Mouse (Mus musculus): ENCODE results near the gene Sec24c. TPM values are rescaled to one million over a fixed set of nuclear protein-coding genes. Genes with fewer than 3 reads are reported as not detected.

Gene Sec24c
- polyA plus RNA-seq, 1 experiment from 2014 or later, result 96.7 TPM

DNA sequence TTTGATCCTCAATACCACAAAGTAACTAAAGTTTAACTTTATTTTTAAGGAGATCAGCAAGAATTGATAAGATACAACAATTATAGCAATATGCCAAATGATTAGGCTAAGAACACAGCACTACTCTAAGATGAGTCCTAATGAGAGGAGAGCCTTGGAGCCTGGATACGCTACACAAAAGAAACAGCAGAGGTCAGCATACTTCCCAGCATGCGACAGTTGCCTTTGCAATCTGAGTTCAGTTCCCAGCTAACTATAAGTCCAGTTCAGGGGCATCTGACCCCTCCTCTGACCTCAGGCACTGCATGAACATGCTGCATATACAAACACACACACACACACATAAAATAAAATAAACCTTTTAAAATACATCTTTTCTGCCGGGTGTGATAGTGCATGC, 28.6 kb upstream of the Sec24c start:
- H3K4me2 ChIP-seq (replicated peaks), result no peak overlapping the region
- 39% methylated on average over 3 of the region's 3 CpGs for WGBS

DNA sequence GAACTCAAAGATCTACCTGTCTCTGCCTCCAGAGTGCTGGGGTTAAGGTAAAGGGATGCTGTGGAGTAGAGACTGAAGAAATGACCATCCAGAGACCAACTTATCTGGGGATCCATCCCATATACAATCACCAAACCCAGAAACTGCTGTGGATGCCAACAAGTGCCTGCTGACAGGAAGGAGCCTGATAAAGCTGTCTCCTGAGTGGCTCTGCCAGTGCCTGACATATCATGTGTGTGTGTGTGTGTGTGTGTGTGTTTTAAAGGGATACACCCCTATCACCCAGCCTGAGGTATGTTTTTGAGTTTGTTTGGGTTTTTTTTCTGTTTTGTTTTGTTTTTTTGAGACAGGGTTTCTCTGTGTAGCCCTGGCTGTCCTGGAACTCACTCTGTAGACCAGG, 27.7 kb upstream of the Sec24c start:
- Histone ChIP-seq H3K27me3 (no peaks in the 10 kb centered on the region), H3K4me2 (replicated peaks) (no peak overlapping the region), H3K4me1 (replicated peaks) (peaks cover 8% of the 10 kb centered on the region), H3K9me3 (no peaks in the 10 kb centered on the region), H3K9ac (replicated peaks) (no peak overlapping the region), H3K27ac (no peak overlapping the region), H3K4me3 (replicated peaks) (no peak overlapping the region), H3K36me3 (no peaks in the 10 kb centered on the region)
- ATAC-seq, result no peak

More for the DNA sequence above, 28.6 kb upstream of the Sec24c start:
- Histone ChIP-seq H3K4me1 (replicated peaks) (peaks cover 8% of the 10 kb centered on the region), H3K4me3 (replicated peaks) (no peak overlapping the region), H3K27ac (no peak overlapping the region), H3K9ac (replicated peaks) (no peak overlapping the region), H3K27me3 (no peaks in the 10 kb centered on the region), H3K36me3 (no peaks in the 10 kb centered on the region), H3K9me3 (no peaks in the 10 kb centered on the region)
- ATAC-seq, result no peak

- H3K27ac ChIP-seq, result no peak overlapping the region
- no peaks in the 10 kb centered on the region for H3K9me3 ChIP-seq
- no peaks in the 10 kb centered on the region for H3K27me3 ChIP-seq
- ATAC-seq, result no peak
- no peak overlapping the region for H3K4me2 ChIP-seq (replicated peaks)
- H3K4me1 ChIP-seq (replicated peaks), result no peaks in the 10 kb centered on the region
- 68% methylated on average over 2 of the region's 2 CpGs for WGBS
- no peak overlapping the region for H3K4me3 ChIP-seq (replicated peaks)
- no peak overlapping the region for H3K9ac ChIP-seq (replicated peaks)
- no peaks in the 10 kb centered on the region for H3K36me3 ChIP-seq
Observed at GRCm38 (mm10) chr14:20651000-20651399, 23.1 kb upstream of the Sec24c start.

DNA sequence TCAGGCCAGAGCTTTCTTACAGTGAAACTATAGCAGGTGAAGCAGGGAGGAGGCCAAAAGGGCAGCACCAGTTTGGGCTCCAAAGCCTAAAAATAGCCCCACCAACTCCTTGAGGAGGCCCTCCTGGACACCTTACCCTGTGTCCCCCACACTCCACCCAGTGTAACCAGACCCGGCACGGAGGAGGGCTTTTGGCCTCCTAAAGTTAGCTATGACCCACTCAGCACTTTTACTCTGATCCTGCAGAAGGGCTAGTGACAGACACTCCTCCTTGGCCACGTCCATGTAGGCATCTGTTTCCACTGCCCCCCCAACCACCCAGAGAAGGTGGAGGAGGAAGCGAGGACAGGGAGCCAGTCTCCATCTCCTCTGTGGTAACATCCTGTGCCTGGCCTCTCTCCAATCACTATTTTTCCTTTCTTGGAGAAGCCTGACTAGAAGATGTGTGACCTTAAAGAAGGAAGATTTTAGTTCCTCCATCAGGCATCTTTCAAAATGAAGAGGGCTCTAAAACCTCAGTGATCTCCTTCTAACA, 22.3 kb upstream of the Sec24c start:
- Histone ChIP-seq H3K27me3 (no peaks in the 10 kb centered on the region), H3K36me3 (no peaks in the 10 kb centered on the region), H3K9me3 (no peaks in the 10 kb centered on the region), H3K4me2 (replicated peaks) (no peak overlapping the region), H3K9ac (replicated peaks) (no peak overlapping the region), H3K27ac (no peak overlapping the region), H3K4me3 (replicated peaks) (no peak overlapping the region), H3K4me1 (replicated peaks) (no peaks in the 10 kb centered on the region)
- no peak for ATAC-seq
- WGBS, result 65% methylated on average over 4 of the region's 4 CpGs

GRCm38 (mm10) chr14:20654690-20655421, 19.3 kb upstream of the Sec24c start:
- no peak overlapping the region for H3K9ac ChIP-seq (replicated peaks)
- no peaks in the 10 kb centered on the region for H3K4me1 ChIP-seq (replicated peaks)
- H3K9me3 ChIP-seq, result no peaks in the 10 kb centered on the region
- no peaks in the 10 kb centered on the region for H3K36me3 ChIP-seq
- H3K4me2 ChIP-seq (replicated peaks), result no peak overlapping the region
- no peak overlapping the region for H3K4me3 ChIP-seq (replicated peaks)
- no peak for ATAC-seq
- no peak overlapping the region for H3K27ac ChIP-seq
- 81% methylated on average over 9 of the region's 9 CpGs for whole genome bisulfite sequencing
- 0 out of 2 replicates have a peak, but pooled peaks cover 2% of the 10 kb centered on the region for H3K27me3 ChIP-seq

GRCm38 (mm10) chr14:20655731-20656130, 18.4 kb upstream of the Sec24c start:
- H3K9ac ChIP-seq (replicated peaks), result no peak overlapping the region
- H3K4me3 ChIP-seq (replicated peaks), result no peak overlapping the region
- 0 out of 2 replicates have a peak, but pooled peaks cover 5% of the 10 kb centered on the region for H3K27me3 ChIP-seq
- H3K4me2 ChIP-seq (replicated peaks), result no peak overlapping the region
- no peak for ATAC-seq
- no peak overlapping the region for H3K27ac ChIP-seq
- H3K36me3 ChIP-seq, result no peaks in the 10 kb centered on the region
- no peaks in the 10 kb centered on the region for H3K9me3 ChIP-seq
- H3K4me1 ChIP-seq (replicated peaks), result peaks cover 3% of the 10 kb centered on the region
- 81% methylated on average over 9 of the region's 9 CpGs for WGBS

DNA sequence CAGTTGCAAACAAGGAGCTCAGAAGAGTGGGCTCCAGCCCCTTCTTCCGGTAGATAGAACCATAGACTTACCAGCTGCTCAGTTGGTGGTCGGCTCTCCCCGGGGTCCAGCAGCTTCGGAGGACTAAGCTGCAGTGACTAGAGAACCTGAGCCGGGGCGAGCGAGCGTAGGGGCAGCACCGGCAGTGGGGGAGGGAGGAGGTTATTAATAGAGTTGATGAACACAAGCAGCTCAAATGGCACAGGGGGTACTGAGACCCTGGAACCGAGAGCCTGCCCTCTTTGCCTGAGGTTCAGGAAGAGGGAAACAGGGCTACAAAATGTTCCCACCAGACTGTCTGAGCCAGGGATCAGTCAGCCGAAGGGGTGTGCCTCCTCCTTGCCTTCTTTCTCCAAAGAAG, 17.7 kb upstream of the Sec24c start, which contains the start of gene Myoz1:
Gene Myoz1, minus strand, starts transcription at position 180 of the 400 bp plus-strand sequence.
- Histone ChIP-seq H3K9ac (replicated peaks) (no peak within 1 kb of the TSS), H3K9me3 (no peaks in the 10 kb centered on the region), H3K4me1 (replicated peaks) (peaks cover 4% of the 10 kb centered on the region), H3K4me2 (replicated peaks) (no peak within 1 kb of the TSS), H3K4me3 (replicated peaks) (no peak within 1 kb of the TSS), H3K36me3 (no peaks in the 10 kb centered on the region), H3K27me3 (0 out of 2 replicates have a peak, but pooled peaks cover 5% of the 10 kb centered on the region), H3K27ac (no peak within 1 kb of the TSS)
- WGBS, result 34% methylated on average over 11 of the region's 11 CpGs
- ATAC-seq, result no peak

DNA sequence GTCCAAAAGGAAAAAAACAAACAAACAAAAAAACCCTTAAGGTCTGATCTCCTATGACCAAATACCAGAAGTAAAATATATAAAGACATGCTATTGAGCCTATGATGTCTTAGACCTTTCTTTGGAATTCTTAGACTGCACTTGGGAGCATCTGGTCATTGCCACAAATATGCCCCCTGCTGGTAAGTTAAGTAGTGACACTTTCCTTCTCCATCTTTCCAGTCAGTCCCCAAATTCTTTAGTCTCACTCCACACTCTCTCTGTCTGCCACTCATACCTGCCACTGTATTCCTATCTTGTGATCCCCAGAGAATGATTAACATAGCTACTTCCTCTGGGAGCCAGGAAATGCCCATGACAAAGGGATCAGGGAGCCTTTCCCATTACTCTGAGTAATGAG, 15.8 kb upstream of the Sec24c start:
- Histone ChIP-seq H3K36me3 (no peaks in the 10 kb centered on the region), H3K4me3 (replicated peaks) (no peak overlapping the region), H3K27me3 (peaks cover 21% of the 10 kb centered on the region), H3K9ac (replicated peaks) (no peak overlapping the region), H3K4me2 (replicated peaks) (no peak overlapping the region), H3K9me3 (no peaks in the 10 kb centered on the region), H3K27ac (no peak overlapping the region), H3K4me1 (replicated peaks) (peaks cover 16% of the 10 kb centered on the region)
- ATAC-seq, result no peak

GRCm38 (mm10) chr14:20658902-20659301, 15.2 kb upstream of the Sec24c start:
- Histone ChIP-seq H3K36me3 (no peaks in the 10 kb centered on the region), H3K9me3 (no peaks in the 10 kb centered on the region), H3K4me1 (replicated peaks) (peaks cover 16% of the 10 kb centered on the region), H3K9ac (replicated peaks) (no peak overlapping the region), H3K27me3 (peaks cover 24% of the 10 kb centered on the region), H3K27ac (no peak overlapping the region), H3K4me3 (replicated peaks) (no peak overlapping the region), H3K4me2 (replicated peaks) (no peak overlapping the region)
- ATAC-seq, result no peak
- 94% methylated on average over 6 of the region's 6 CpGs for WGBS

DNA sequence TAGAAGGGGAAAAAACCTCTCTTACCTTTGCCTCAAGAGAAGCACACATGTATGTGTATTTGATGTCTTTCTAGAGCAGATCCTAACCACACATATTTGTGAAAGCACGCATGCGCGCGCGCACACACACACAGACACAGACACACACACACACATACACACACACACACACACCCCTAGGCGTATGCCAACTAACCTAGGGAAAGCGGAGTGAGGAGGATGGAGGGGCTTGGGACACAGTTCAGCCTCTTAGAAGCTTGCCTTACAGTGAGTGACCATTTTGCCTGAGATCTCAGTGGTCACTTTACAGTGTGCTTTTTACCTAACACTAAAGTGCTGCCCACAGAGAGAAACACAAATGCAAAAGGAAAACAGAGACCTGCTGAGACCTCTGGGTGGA, 14.4 kb upstream of the Sec24c start:
- peaks cover 16% of the 10 kb centered on the region for H3K4me1 ChIP-seq (replicated peaks)
- no peak for ATAC-seq

DNA sequence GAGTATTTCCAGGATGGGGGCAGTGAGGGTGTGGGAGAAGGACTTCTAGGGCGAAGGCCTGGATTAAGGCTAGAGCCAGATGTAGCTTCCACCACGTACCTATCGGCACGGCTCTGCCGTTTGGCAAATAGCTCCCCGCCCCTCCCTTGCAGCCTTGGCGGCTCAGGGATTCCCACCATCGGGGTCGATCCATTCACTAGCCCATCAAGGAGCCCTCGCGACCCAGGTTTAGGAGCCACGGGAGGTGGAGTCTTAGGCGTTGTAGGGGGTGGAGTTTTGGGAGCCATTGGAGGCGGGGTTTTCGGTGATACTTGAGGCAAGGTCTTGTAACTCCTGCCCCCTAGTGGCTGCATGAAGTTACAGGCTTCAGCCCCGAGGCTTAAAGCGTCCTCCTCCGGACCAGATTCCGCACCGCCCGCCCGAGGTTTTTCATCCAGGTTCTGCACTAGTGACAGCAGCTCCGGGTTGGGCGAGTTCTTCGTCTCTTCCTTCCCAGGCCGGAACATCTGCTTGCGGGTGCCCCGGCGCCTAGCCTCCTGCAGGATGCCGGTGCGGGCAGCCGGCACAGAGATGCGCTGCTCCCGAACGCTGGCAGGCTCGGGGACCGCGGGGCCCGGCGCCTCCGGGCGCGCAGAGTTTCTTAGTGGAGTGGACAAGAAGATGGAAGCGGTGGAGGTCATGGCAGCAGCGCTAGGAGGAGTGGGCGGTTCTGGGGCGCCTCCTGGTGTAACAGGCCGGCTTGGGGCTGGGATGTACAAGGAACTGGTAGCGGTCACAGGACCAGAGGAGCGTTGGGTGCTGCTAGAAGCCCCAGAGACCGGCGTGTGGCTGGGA, 13.1 kb upstream of the Sec24c start:
- Histone ChIP-seq H3K27ac (peak overlapping the region; percentile 88), H3K9ac (replicated peaks) (peak overlapping the region; percentile 82), H3K36me3 (no peaks in the 10 kb centered on the region), H3K27me3 (peaks cover 25% of the 10 kb centered on the region), H3K4me1 (replicated peaks) (peaks cover 16% of the 10 kb centered on the region), H3K4me2 (replicated peaks) (peak overlapping the region; percentile 91), H3K9me3 (no peaks in the 10 kb centered on the region), H3K4me3 (replicated peaks) (peak overlapping the region; percentile 63)
- 1% methylated on average over 52 of the region's 52 CpGs for WGBS
- ATAC-seq, result peak; percentile 85

More for the DNA sequence above, 14.4 kb upstream of the Sec24c start:
- H3K9me3 ChIP-seq, result no peaks in the 10 kb centered on the region
- H3K9ac ChIP-seq (replicated peaks), result no peak overlapping the region
- H3K36me3 ChIP-seq, result no peaks in the 10 kb centered on the region
- H3K4me2 ChIP-seq (replicated peaks), result no peak overlapping the region
- WGBS, result 94% methylated on average over 7 of the region's 7 CpGs
- H3K4me3 ChIP-seq (replicated peaks), result no peak overlapping the region
- no peak overlapping the region for H3K27ac ChIP-seq
- H3K27me3 ChIP-seq, result peaks cover 24% of the 10 kb centered on the region

- H3K36me3 ChIP-seq, result no peaks in the 10 kb centered on the region
- peak; percentile 53 for ATAC-seq
- peak overlapping the region; percentile 91 for H3K4me2 ChIP-seq (replicated peaks)
- peaks cover 16% of the 10 kb centered on the region for H3K4me1 ChIP-seq (replicated peaks)
- no peaks in the 10 kb centered on the region for H3K9me3 ChIP-seq
- peak overlapping the region; percentile 63 for H3K4me3 ChIP-seq (replicated peaks)
- H3K27me3 ChIP-seq, result peaks cover 30% of the 10 kb centered on the region
- H3K9ac ChIP-seq (replicated peaks), result peak overlapping the region; percentile 82
- peak overlapping the region; percentile 88 for H3K27ac ChIP-seq
- 6% methylated on average over 18 of the region's 19 CpGs for WGBS
Observed at GRCm38 (mm10) chr14:20661661-20662331, 12.3 kb upstream of the Sec24c start.

Data from midbrain, embryonic 13.5 days (tissue).